Mouse (Mus musculus) intestine, embryonic 15.5 days (tissue): Measurements from ENCODE around the gene Msx1. TPM values are rescaled to one million over a fixed set of nuclear protein-coding genes. Genes with fewer than 3 reads are reported as not detected.

Source experiments
- ATAC-seq: fragments of 200-750 bp; cut with Nextera tagmentation; 2 replicates; pipeline ENCODE4 v1.8.0; 2017; ENCODE audit warnings: moderate TSS enrichment, moderate library complexity
- H3K27ac ChIP-seq: fragments of 300-500 bp; sonication (generic); 2 replicates; pipeline ENCODE4 v1.5.1; 2015; ENCODE audit warnings: mild to moderate bottlenecking, inconsistent platforms
- H3K27me3 ChIP-seq: fragments of 300-500 bp; sonication (generic); replicated peaks from 2 replicates; pipeline ENCODE4 v1.6.1; 2015; ENCODE audit warnings: inconsistent platforms
- H3K36me3 ChIP-seq: fragments of 300-500 bp; sonication (generic); 2 replicates; pipeline ENCODE4 v1.6.1; 2015; ENCODE audit warnings: inconsistent platforms
- H3K4me1 ChIP-seq: fragments of 300-500 bp; sonication (generic); replicated peaks from 2 replicates; pipeline ENCODE4 v1.6.1; 2015; ENCODE audit warnings: inconsistent platforms
- H3K4me2 ChIP-seq: fragments of 300-500 bp; sonication (generic); replicated peaks from 2 replicates; pipeline ENCODE4 v1.6.1; 2015; ENCODE audit warnings: mild to moderate bottlenecking, inconsistent platforms
- H3K4me3 ChIP-seq: fragments of 300-500 bp; sonication (generic); replicated peaks from 2 replicates; pipeline ENCODE4 v1.5.1; 2015; ENCODE audit warnings: inconsistent platforms
- H3K9ac ChIP-seq: fragments of 300-500 bp; sonication (generic); 2 replicates; pipeline ENCODE4 v1.6.1; 2015; ENCODE audit warnings: inconsistent platforms
- H3K9me3 ChIP-seq: fragments of 300-500 bp; sonication (generic); 2 replicates; pipeline ENCODE4 v1.6.1; 2016; ENCODE audit warnings: inconsistent platforms
- WGBS: fragments of 180-500 bp; shearing (Covaris S2); methylation state at CpG from one replicate; pipeline ENCODE4 v1.1.7; 2015; 5-methylcytosine and 5-hydroxymethylcytosine counted together
- polyA plus RNA-seq: library from polyadenylated mRNA; unstranded; fragments of >200 nt; fragmentation: Nextera tagmentation; extraction: Ambion mirVana; gene quantifications from 2 replicates; pipeline ENCODE4 v1.2.1, GENCODE M21; 2015

Gene Msx1
- polyA plus RNA-seq, 1 experiment from 2014 or later: 3.8 TPM

- WGBS: 78% methylated on average over 4 of the region's 4 CpGs
- Histone ChIP-seq H3K9ac (no peak overlapping the region), H3K27ac (no peak overlapping the region), H3K27me3 (no peaks in the 10 kb centered on the region), H3K4me1 (no peaks in the 10 kb centered on the region), H3K4me2 (no peak overlapping the region), H3K36me3 (no peaks in the 10 kb centered on the region), H3K9me3 (no peaks in the 10 kb centered on the region), H3K4me3 (no peak overlapping the region)
- ATAC-seq: no peak
Observed at GRCm38 (mm10) chr5:37774011-37774410, 50.4 kb downstream of the Msx1 start.

- Histone ChIP-seq H3K9me3 (no peaks in the 10 kb centered on the region), H3K27me3 (no peaks in the 10 kb centered on the region), H3K27ac (no peak overlapping the region), H3K9ac (no peak overlapping the region), H3K4me3 (no peak overlapping the region), H3K4me1 (no peaks in the 10 kb centered on the region), H3K36me3 (no peaks in the 10 kb centered on the region), H3K4me2 (no peak overlapping the region)
- ATAC-seq: no peak
- 89% methylated on average over 6 of the region's 6 CpGs for WGBS
Observed at GRCm38 (mm10) chr5:37770870-37771269, 53.5 kb downstream of the Msx1 start.

Other genes with a start within 250 kb of the Msx1 start
- 0.29 and 0.35 TPM in 2 replicates for gene Stk32b, start 107.4 kb downstream of the Msx1 start, polyA plus RNA-seq
- gene Cytl1, start 89.1 kb downstream of the Msx1 start, polyA plus RNA-seq: 0.93 and 1.1 TPM in 2 replicates
- 38.5 and 39.2 TPM in 2 replicates for gene Stx18, start 214.2 kb upstream of the Msx1 start, polyA plus RNA-seq